Mouse (Mus musculus) neutrophil, adult 59 days (primary cell): Measurements from ENCODE around the gene Eaf1. TPM values are rescaled to one million over a fixed set of nuclear protein-coding genes. Genes with fewer than 3 reads are reported as not detected.

Source experiments
- total RNA-seq, 2 experiments: library from RNA; stranded (reverse); gene quantifications; 1 replicate in 1 of 2; 2 replicates in 1 of 2; pipeline ENCODE4 v1.2.4; 2023

Gene Eaf1
- total RNA-seq, result 10 to 100 TPM; 29.4 to 29.6 TPM

GRCm38 (mm10) chr14:31494349-31494974 is at the start of gene Eaf1:
Eaf1 (plus strand) TSS chr14:31494399.

GRCm38 (mm10) chr14:31494975-31495455 is 816 bp downstream of the Eaf1 start, which contains the start of gene Mettl6:
Mettl6 (minus strand) TSS chr14:31495040.

Other genes with a start within 250 kb of the Eaf1 start
- gene Phf7, start 243.1 kb upstream of the Eaf1 start, total RNA-seq, result 1 to 10 TPM; 6.6 to 7.2 TPM
- 10 to 100 TPM; 63.9 to 66.0 TPM for gene Bap1, start 242.9 kb upstream of the Eaf1 start, total RNA-seq
- gene Dnah1, start 170.5 kb upstream of the Eaf1 start, total RNA-seq, result not detected
- 10 to 100 TPM; 23.3 to 27.4 TPM for gene Capn7, start 157.8 kb upstream of the Eaf1 start, total RNA-seq
- 100 to 1,000 TPM in 1 of 2 experiments, 10 to 100 TPM in 1; 98.4 to 110 TPM for gene Sh3bp5, start 58.3 kb upstream of the Eaf1 start, total RNA-seq
- gene Mettl6, start 641 bp downstream of the Eaf1 start, total RNA-seq, result 10 to 100 TPM; 44.4 to 48.0 TPM
- under 1 TPM; 0.11 to 0.13 TPM for gene Colq, start 96.9 kb downstream of the Eaf1 start, total RNA-seq
- not detected for gene Gm49387, start 146.5 kb downstream of the Eaf1 start, total RNA-seq
- 1 to 10 TPM; 7.4 to 9.0 TPM for gene Btd, start 146.6 kb downstream of the Eaf1 start, total RNA-seq
- gene Hacl1, start 146.9 kb downstream of the Eaf1 start, total RNA-seq, result 1 to 10 TPM; 7.1 to 9.5 TPM